Mouse (Mus musculus): ENCODE results near the gene Rin3. TPM values are rescaled to one million over a fixed set of nuclear protein-coding genes. Genes with fewer than 3 reads are reported as not detected.

The Rin3 gene
- polyA plus RNA-seq, 1 experiment from 2014 or later = 10.5 TPM

GRCm38 (mm10) chr12:102302322-102302721 lies 19.5 kb downstream of the Rin3 start:
- TF ChIP-seq CTCF (IDR thresholded peaks at IDR 0.05; ENCODE audit: low read depth) = no peak
- Histone ChIP-seq H3K27me3 (replicated peaks; ENCODE audit: control insufficient read depth, insufficient read depth, low read length) (no peaks in the 10 kb centered on the region), H3K4me2 (replicated peaks; ENCODE audit: low read depth) (no peak overlapping the region), H3K9me3 (ENCODE audit: control insufficient read depth) (no peaks in the 10 kb centered on the region), H3K4me3 (ENCODE audit: low read depth, low read length) (no peak overlapping the region), H3K4me1 (replicated peaks; ENCODE audit: control insufficient read depth, insufficient read depth, low read length) (peaks cover 13% of the 10 kb centered on the region; the same call in 1 of the 2 replicates), H3K27ac (ENCODE audit: low read depth, low read length) (no peak overlapping the region), H3K36me3 (ENCODE audit: control insufficient read depth, insufficient read depth) (no peaks in the 10 kb centered on the region), H3K9ac (ENCODE audit: low read depth, low read length) (no peak overlapping the region)
- no peak for ATAC-seq
- WGBS = 77% methylated on average over 9 of the region's 9 CpGs

GRCm38 (mm10) chr12:102302831-102303351 lies 20.0 kb downstream of the Rin3 start:
- no peaks in the 10 kb centered on the region for H3K36me3 ChIP-seq (ENCODE audit: control insufficient read depth, insufficient read depth)
- H3K9ac ChIP-seq (ENCODE audit: low read depth, low read length) = no peak overlapping the region
- H3K27me3 ChIP-seq (replicated peaks; ENCODE audit: control insufficient read depth, insufficient read depth, low read length) = no peaks in the 10 kb centered on the region
- no peak overlapping the region for H3K4me3 ChIP-seq (ENCODE audit: low read depth, low read length)
- ATAC-seq = no peak
- 68% methylated on average over 4 of the region's 4 CpGs for WGBS
- no peaks in the 10 kb centered on the region for H3K9me3 ChIP-seq (ENCODE audit: control insufficient read depth)
- peaks cover 13% of the 10 kb centered on the region; the same call in 1 of the 2 replicates for H3K4me1 ChIP-seq (replicated peaks; ENCODE audit: control insufficient read depth, insufficient read depth, low read length)
- H3K27ac ChIP-seq (ENCODE audit: low read depth, low read length) = no peak overlapping the region
- no peak for TF ChIP-seq CTCF (IDR thresholded peaks at IDR 0.05; ENCODE audit: low read depth)
- H3K4me2 ChIP-seq (replicated peaks; ENCODE audit: low read depth) = no peak overlapping the region

- Histone ChIP-seq H3K27me3 (replicated peaks; ENCODE audit: control insufficient read depth, insufficient read depth, low read length) (no peaks in the 10 kb centered on the region), H3K4me2 (replicated peaks; ENCODE audit: low read depth) (no peak overlapping the region), H3K4me1 (replicated peaks; ENCODE audit: control insufficient read depth, insufficient read depth, low read length) (peaks cover 13% of the 10 kb centered on the region; the same call in 1 of the 2 replicates), H3K27ac (ENCODE audit: low read depth, low read length) (no peak overlapping the region; the same call in 1 of the 2 replicates), H3K4me3 (ENCODE audit: low read depth, low read length) (no peak overlapping the region), H3K36me3 (ENCODE audit: control insufficient read depth, insufficient read depth) (no peaks in the 10 kb centered on the region), H3K9ac (ENCODE audit: low read depth, low read length) (no peak overlapping the region), H3K9me3 (ENCODE audit: control insufficient read depth) (no peaks in the 10 kb centered on the region)
- no peak for ATAC-seq
- WGBS = 37% methylated on average over 7 of the region's 7 CpGs
- no peak for TF ChIP-seq CTCF (IDR thresholded peaks at IDR 0.05; ENCODE audit: low read depth)
Measured at GRCm38 (mm10) chr12:102303867-102304266, 21.0 kb downstream of the Rin3 start.

- H3K4me1 ChIP-seq (replicated peaks; ENCODE audit: control insufficient read depth, insufficient read depth, low read length) = peaks cover 13% of the 10 kb centered on the region; the same call in 1 of the 2 replicates
Measured at GRCm38 (mm10) chr12:102305069-102305836, 22.4 kb downstream of the Rin3 start.

GRCm38 (mm10) chr12:102308001-102308456 lies 25.2 kb downstream of the Rin3 start:
- H3K4me1 ChIP-seq (replicated peaks; ENCODE audit: control insufficient read depth, insufficient read depth, low read length) = peaks cover 13% of the 10 kb centered on the region; the same call in 1 of the 2 replicates

More at GRCm38 (mm10) chr12:102305069-102305836, 22.4 kb downstream of the Rin3 start:
- Histone ChIP-seq H3K4me2 (replicated peaks; ENCODE audit: low read depth) (no peak overlapping the region; the same call in 1 of the 2 replicates), H3K9me3 (ENCODE audit: control insufficient read depth) (no peaks in the 10 kb centered on the region), H3K36me3 (ENCODE audit: control insufficient read depth, insufficient read depth) (no peaks in the 10 kb centered on the region), H3K4me3 (ENCODE audit: low read depth, low read length) (no peak overlapping the region), H3K27ac (ENCODE audit: low read depth, low read length) (peak overlapping the region; percentile 46; the same call in 1 of the 2 replicates), H3K27me3 (replicated peaks; ENCODE audit: control insufficient read depth, insufficient read depth, low read length) (no peaks in the 10 kb centered on the region), H3K9ac (ENCODE audit: low read depth, low read length) (no peak overlapping the region)
- no peak for TF ChIP-seq CTCF (IDR thresholded peaks at IDR 0.05; ENCODE audit: low read depth)
- peak; percentile 75 for ATAC-seq
- 44% methylated on average over 10 of the region's 10 CpGs for WGBS

GRCm38 (mm10) chr12:102308457-102309011 lies 25.7 kb downstream of the Rin3 start:
- Histone ChIP-seq H3K9me3 (ENCODE audit: control insufficient read depth) (no peaks in the 10 kb centered on the region), H3K27me3 (replicated peaks; ENCODE audit: control insufficient read depth, insufficient read depth, low read length) (no peaks in the 10 kb centered on the region), H3K9ac (ENCODE audit: low read depth, low read length) (no peak overlapping the region), H3K27ac (ENCODE audit: low read depth, low read length) (no peak overlapping the region), H3K4me3 (ENCODE audit: low read depth, low read length) (no peak overlapping the region), H3K36me3 (ENCODE audit: control insufficient read depth, insufficient read depth) (peaks cover 6% of the 10 kb centered on the region; the same call in 1 of the 2 replicates), H3K4me1 (replicated peaks; ENCODE audit: control insufficient read depth, insufficient read depth, low read length) (peaks cover 12% of the 10 kb centered on the region; the same call in 1 of the 2 replicates), H3K4me2 (replicated peaks; ENCODE audit: low read depth) (no peak overlapping the region)
- 56% methylated on average over 16 of the region's 16 CpGs for WGBS
- no peak for ATAC-seq
- no peak for TF ChIP-seq CTCF (IDR thresholded peaks at IDR 0.05; ENCODE audit: low read depth)

More at GRCm38 (mm10) chr12:102308001-102308456, 25.2 kb downstream of the Rin3 start:
- Histone ChIP-seq H3K4me2 (replicated peaks; ENCODE audit: low read depth) (no peak overlapping the region), H3K36me3 (ENCODE audit: control insufficient read depth, insufficient read depth) (peaks cover 2% of the 10 kb centered on the region; the same call in 1 of the 2 replicates), H3K9ac (ENCODE audit: low read depth, low read length) (no peak overlapping the region), H3K4me3 (ENCODE audit: low read depth, low read length) (no peak overlapping the region), H3K27ac (ENCODE audit: low read depth, low read length) (no peak overlapping the region), H3K27me3 (replicated peaks; ENCODE audit: control insufficient read depth, insufficient read depth, low read length) (no peaks in the 10 kb centered on the region), H3K9me3 (ENCODE audit: control insufficient read depth) (no peaks in the 10 kb centered on the region)
- 56% methylated on average over 6 of the region's 6 CpGs for WGBS
- no peak for TF ChIP-seq CTCF (IDR thresholded peaks at IDR 0.05; ENCODE audit: low read depth)
- ATAC-seq = no peak
